Mouse (Mus musculus) layer of hippocampus, adult 9-10 months (tissue): Measurements from ENCODE around the gene Dnaaf5.

ENCODE experiments used
- DNase-seq: peaks from one replicate; pipeline ENCODE4 v3.0.0; 2022; ENCODE audit warnings: low spot score

Dnaaf5 gene

GRCm38 (mm10) chr5:139141326-139141725 lies 8.7 kb upstream of the Dnaaf5 start:
- DNase-seq = no peak

GRCm38 (mm10) chr5:139143890-139144289 lies 6.1 kb upstream of the Dnaaf5 start:
- no peak for DNase-seq

GRCm38 (mm10) chr5:139145726-139146125 lies 4.3 kb upstream of the Dnaaf5 start:
- no peak for DNase-seq

GRCm38 (mm10) chr5:139146476-139147075 lies 3.4 kb upstream of the Dnaaf5 start:
- no peak for DNase-seq

GRCm38 (mm10) chr5:139147178-139148078 lies 2.6 kb upstream of the Dnaaf5 start:
- no peak for DNase-seq

- DNase-seq = no peak
Observed at GRCm38 (mm10) chr5:139149006-139149672, 884 bp upstream of the Dnaaf5 start.

GRCm38 (mm10) chr5:139150603-139151031 lies 594 bp downstream of the Dnaaf5 start:
- no peak for DNase-seq

- DNase-seq = no peak
Observed at GRCm38 (mm10) chr5:139160899-139161298, 10.9 kb downstream of the Dnaaf5 start.

- DNase-seq = no peak
Observed at GRCm38 (mm10) chr5:139161632-139162031, 11.6 kb downstream of the Dnaaf5 start.

- no peak for DNase-seq
Observed at GRCm38 (mm10) chr5:139166781-139167361, 16.8 kb downstream of the Dnaaf5 start.

GRCm38 (mm10) chr5:139167548-139167947 lies 17.5 kb downstream of the Dnaaf5 start:
- DNase-seq = no peak

GRCm38 (mm10) chr5:139171929-139172328 lies 21.9 kb downstream of the Dnaaf5 start:
- no peak for DNase-seq

- DNase-seq = no peak
Observed at GRCm38 (mm10) chr5:139174141-139174540, 24.1 kb downstream of the Dnaaf5 start.

- no peak for DNase-seq
Observed at GRCm38 (mm10) chr5:139174556-139175547, 24.8 kb downstream of the Dnaaf5 start.

GRCm38 (mm10) chr5:139178895-139179631 lies 29.0 kb downstream of the Dnaaf5 start:
- peak; percentile 54 for DNase-seq

- no peak for DNase-seq
Observed at GRCm38 (mm10) chr5:139183131-139183530, 33.1 kb downstream of the Dnaaf5 start.

- DNase-seq = no peak
Observed at GRCm38 (mm10) chr5:139183601-139184000, 33.6 kb downstream of the Dnaaf5 start.

GRCm38 (mm10) chr5:139184897-139185296 lies 34.9 kb downstream of the Dnaaf5 start:
- DNase-seq = no peak

- no peak for DNase-seq
Observed at GRCm38 (mm10) chr5:139189726-139190125, 39.7 kb downstream of the Dnaaf5 start.

- DNase-seq = no peak
Observed at GRCm38 (mm10) chr5:139190958-139191357, 40.9 kb downstream of the Dnaaf5 start.
